Mouse (Mus musculus) ES-Bruce4 (cell line): Measurements from ENCODE around the gene Crtc3.

ENCODE experiments used
- CTCF ChIP-seq: IDR thresholded peaks from one replicate; pipeline ENCODE4 v1.8.1; 2011; ENCODE audit warnings: low read depth, low read length
- EP300 ChIP-seq: IDR thresholded peaks from 2 replicates; pipeline ENCODE4 v1.6.1; 2011; ENCODE audit warnings: low read depth, low read length; ENCODE audit not compliant: insufficient read depth
- POLR2A ChIP-seq: IDR thresholded peaks from one replicate; pipeline ENCODE4 v1.8.1; 2011; ENCODE audit warnings: low read length; ENCODE audit not compliant: insufficient read depth

DNA sequence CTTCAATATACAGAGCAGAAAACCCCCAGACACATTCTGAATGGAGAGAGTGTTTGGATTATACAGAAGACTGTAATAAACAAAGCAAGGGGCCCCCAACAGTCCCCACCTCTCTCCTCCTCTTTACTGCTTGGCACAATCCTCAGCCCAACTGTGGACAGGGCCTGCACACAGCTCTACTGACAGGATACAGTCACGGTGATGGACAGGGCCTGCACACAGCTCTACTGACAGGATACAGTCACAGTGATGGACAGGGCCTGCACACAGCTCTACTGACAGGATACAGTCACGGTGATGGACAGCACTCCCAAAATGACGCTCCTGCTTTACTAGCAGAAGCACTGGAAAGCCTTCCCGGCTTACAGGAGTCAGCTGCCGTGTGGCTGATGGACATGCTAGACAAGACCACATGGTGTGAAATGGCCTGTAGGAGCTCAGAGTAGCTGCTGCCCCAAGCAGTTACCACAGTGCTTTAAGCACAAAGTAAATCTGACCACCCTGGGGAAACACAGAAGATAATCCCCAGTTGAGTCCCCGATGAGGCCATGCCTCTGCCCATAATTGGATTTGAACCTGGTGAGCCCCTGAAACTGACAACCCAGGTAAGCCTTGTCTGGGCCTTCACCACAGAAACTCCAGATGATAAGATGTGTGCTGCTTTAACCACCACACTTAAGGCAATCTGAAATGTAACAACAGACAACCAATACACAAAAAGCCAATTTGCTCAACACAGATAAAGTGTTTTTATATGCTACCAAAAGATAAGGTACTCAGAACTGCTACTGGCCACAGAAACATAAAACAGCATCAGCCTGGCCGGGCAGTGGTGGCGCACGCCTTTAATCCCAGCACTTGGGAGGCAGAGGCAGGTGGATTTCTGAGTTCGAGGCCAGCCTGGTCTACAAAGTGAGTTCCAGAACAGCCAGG, 42.3 kb downstream of the Crtc3 start:
- TF ChIP-seq CTCF, result no peak
- no peak for TF ChIP-seq EP300
- no peak for TF ChIP-seq POLR2A
